Mouse (Mus musculus): ENCODE results near the gene Slc41a2. TPM values are rescaled to one million over a fixed set of nuclear protein-coding genes. Genes with fewer than 3 reads are reported as not detected.

Gene Slc41a2
- polyA plus RNA-seq, 1 experiment from 2014 or later: 0.76 TPM

DNA sequence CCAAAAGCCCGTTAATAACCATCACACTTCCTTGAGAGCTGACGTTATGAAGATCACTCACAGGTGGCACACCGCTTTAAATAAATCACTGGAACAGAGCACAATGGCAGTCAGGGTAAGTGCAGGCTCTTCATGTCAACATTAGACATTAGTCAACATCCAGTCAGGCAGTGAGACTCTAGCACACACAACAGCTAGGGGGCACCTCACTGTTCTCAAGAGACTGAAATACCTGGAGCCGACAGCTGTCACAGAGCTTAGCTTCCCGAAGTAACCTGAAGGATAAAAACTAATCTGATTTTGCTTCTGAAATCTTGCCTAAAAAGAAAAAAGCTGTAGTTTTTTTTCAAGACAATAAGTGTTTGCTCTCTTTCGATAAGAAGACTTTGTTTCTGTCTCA, 49.9 kb downstream of the Slc41a2 start:
- no peak overlapping the region for H3K9ac ChIP-seq (replicated peaks)
- no peaks in the 10 kb centered on the region for H3K27me3 ChIP-seq (ENCODE audit: insufficient read depth, low read length)
- no peak for DNase-seq
- no peak for ATAC-seq
- no peak overlapping the region for H3K4me2 ChIP-seq (ENCODE audit: low read depth, low read length)
- WGBS (ENCODE audit: insufficient replicate concordance): 68% methylated on average over 6 of the region's 6 CpGs
- H3K9me3 ChIP-seq (ENCODE audit: low read length): no peaks in the 10 kb centered on the region
- no peaks in the 10 kb centered on the region for H3K4me1 ChIP-seq (ENCODE audit: insufficient read depth)
- H3K27ac ChIP-seq (ENCODE audit: low read depth): no peak overlapping the region
- H3K36me3 ChIP-seq (replicated peaks; ENCODE audit: insufficient read depth, low read length): no peaks in the 10 kb centered on the region
- TF ChIP-seq CTCF (IDR thresholded peaks at IDR 0.05; ENCODE audit: low read depth) (peak; percentile 29; the same call in 1 of the 2 replicates), EP300 (IDR thresholded peaks at IDR 0.05; ENCODE audit: low read depth) (no peak)
- no peak overlapping the region for H3K4me3 ChIP-seq (ENCODE audit: low read depth, low read length)

- no peaks in the 10 kb centered on the region for H3K36me3 ChIP-seq (replicated peaks; ENCODE audit: insufficient read depth, low read length)
- DNase-seq (no peak), ATAC-seq (no peak)
- H3K27ac ChIP-seq (ENCODE audit: low read depth): no peak overlapping the region
- H3K4me3 ChIP-seq (ENCODE audit: low read depth, low read length): no peak overlapping the region
- no peaks in the 10 kb centered on the region for H3K9me3 ChIP-seq (ENCODE audit: low read length)
- no peak overlapping the region for H3K9ac ChIP-seq (replicated peaks)
- no peaks in the 10 kb centered on the region for H3K27me3 ChIP-seq (ENCODE audit: insufficient read depth, low read length)
- TF ChIP-seq EP300 (IDR thresholded peaks at IDR 0.05; ENCODE audit: low read depth) (no peak), CTCF (IDR thresholded peaks at IDR 0.05; ENCODE audit: low read depth) (no peak)
- WGBS (ENCODE audit: insufficient replicate concordance): 55% methylated on average over 7 of the region's 7 CpGs
- no peaks in the 10 kb centered on the region for H3K4me1 ChIP-seq (ENCODE audit: insufficient read depth)
- no peak overlapping the region for H3K4me2 ChIP-seq (ENCODE audit: low read depth, low read length)
Measured at GRCm38 (mm10) chr10:83286399-83286798, 51.3 kb downstream of the Slc41a2 start.

GRCm38 (mm10) chr10:83285724-83286256, 51.9 kb downstream of the Slc41a2 start:
- no peaks in the 10 kb centered on the region for H3K36me3 ChIP-seq (replicated peaks; ENCODE audit: insufficient read depth, low read length)
- H3K27me3 ChIP-seq (ENCODE audit: insufficient read depth, low read length): no peaks in the 10 kb centered on the region
- DNase-seq (no peak), ATAC-seq (no peak)
- H3K4me3 ChIP-seq (ENCODE audit: low read depth, low read length): no peak overlapping the region
- TF ChIP-seq CTCF (IDR thresholded peaks at IDR 0.05; ENCODE audit: low read depth) (no peak), EP300 (IDR thresholded peaks at IDR 0.05; ENCODE audit: low read depth) (no peak)
- H3K9me3 ChIP-seq (ENCODE audit: low read length): no peaks in the 10 kb centered on the region
- WGBS (ENCODE audit: insufficient replicate concordance): 77% methylated on average over 7 of the region's 7 CpGs
- no peak overlapping the region for H3K4me2 ChIP-seq (ENCODE audit: low read depth, low read length)
- H3K4me1 ChIP-seq (ENCODE audit: insufficient read depth): no peaks in the 10 kb centered on the region
- no peak overlapping the region for H3K9ac ChIP-seq (replicated peaks)
- no peak overlapping the region for H3K27ac ChIP-seq (ENCODE audit: low read depth)

GRCm38 (mm10) chr10:83284916-83285315, 52.8 kb downstream of the Slc41a2 start:
- ATAC-seq (no peak), DNase-seq (no peak)
- H3K9me3 ChIP-seq (ENCODE audit: low read length): no peaks in the 10 kb centered on the region
- no peaks in the 10 kb centered on the region for H3K36me3 ChIP-seq (replicated peaks; ENCODE audit: insufficient read depth, low read length)
- 73% methylated on average over 4 of the region's 4 CpGs for WGBS (ENCODE audit: insufficient replicate concordance)
- no peaks in the 10 kb centered on the region for H3K27me3 ChIP-seq (ENCODE audit: insufficient read depth, low read length)
- H3K27ac ChIP-seq (ENCODE audit: low read depth): no peak overlapping the region
- H3K4me1 ChIP-seq (ENCODE audit: insufficient read depth): no peaks in the 10 kb centered on the region
- no peak overlapping the region for H3K4me2 ChIP-seq (ENCODE audit: low read depth, low read length)
- TF ChIP-seq CTCF (IDR thresholded peaks at IDR 0.05; ENCODE audit: low read depth) (no peak), EP300 (IDR thresholded peaks at IDR 0.05; ENCODE audit: low read depth) (no peak)
- H3K4me3 ChIP-seq (ENCODE audit: low read depth, low read length): no peak overlapping the region
- no peak overlapping the region for H3K9ac ChIP-seq (replicated peaks)

- Histone ChIP-seq H3K27ac (ENCODE audit: low read depth) (no peak overlapping the region), H3K36me3 (replicated peaks; ENCODE audit: insufficient read depth, low read length) (no peaks in the 10 kb centered on the region), H3K4me1 (ENCODE audit: insufficient read depth) (no peaks in the 10 kb centered on the region), H3K4me3 (ENCODE audit: low read depth, low read length) (no peak overlapping the region), H3K27me3 (ENCODE audit: insufficient read depth, low read length) (no peaks in the 10 kb centered on the region), H3K9me3 (ENCODE audit: low read length) (no peaks in the 10 kb centered on the region), H3K4me2 (ENCODE audit: low read depth, low read length) (no peak overlapping the region), H3K9ac (replicated peaks) (no peak overlapping the region)
- ATAC-seq: no peak
- WGBS (ENCODE audit: insufficient replicate concordance): 69% methylated on average over 13 of the region's 13 CpGs
- no peak for DNase-seq
- TF ChIP-seq CTCF (IDR thresholded peaks at IDR 0.05; ENCODE audit: low read depth) (no peak), EP300 (IDR thresholded peaks at IDR 0.05; ENCODE audit: low read depth) (no peak)
Measured at GRCm38 (mm10) chr10:83266731-83267130, 71.0 kb downstream of the Slc41a2 start.

GRCm38 (mm10) chr10:83266241-83266640, 71.4 kb downstream of the Slc41a2 start:
- H3K4me1 ChIP-seq (ENCODE audit: insufficient read depth): no peaks in the 10 kb centered on the region
- H3K36me3 ChIP-seq (replicated peaks; ENCODE audit: insufficient read depth, low read length): no peaks in the 10 kb centered on the region
- no peak overlapping the region for H3K4me2 ChIP-seq (ENCODE audit: low read depth, low read length)
- H3K9ac ChIP-seq (replicated peaks): no peak overlapping the region
- H3K27me3 ChIP-seq (ENCODE audit: insufficient read depth, low read length): no peaks in the 10 kb centered on the region
- no peak for ATAC-seq
- WGBS (ENCODE audit: insufficient replicate concordance): 78% methylated on average over 5 of the region's 5 CpGs
- H3K4me3 ChIP-seq (ENCODE audit: low read depth, low read length): no peak overlapping the region
- no peaks in the 10 kb centered on the region for H3K9me3 ChIP-seq (ENCODE audit: low read length)
- TF ChIP-seq EP300 (IDR thresholded peaks at IDR 0.05; ENCODE audit: low read depth) (no peak), CTCF (IDR thresholded peaks at IDR 0.05; ENCODE audit: low read depth) (no peak)
- no peak overlapping the region for H3K27ac ChIP-seq (ENCODE audit: low read depth)
- DNase-seq: no peak

- Histone ChIP-seq H3K9me3 (ENCODE audit: low read length) (no peaks in the 10 kb centered on the region), H3K9ac (replicated peaks) (no peak overlapping the region), H3K4me2 (ENCODE audit: low read depth, low read length) (no peak overlapping the region), H3K36me3 (replicated peaks; ENCODE audit: insufficient read depth, low read length) (no peaks in the 10 kb centered on the region), H3K4me3 (ENCODE audit: low read depth, low read length) (no peak overlapping the region), H3K27me3 (ENCODE audit: insufficient read depth, low read length) (no peaks in the 10 kb centered on the region), H3K4me1 (ENCODE audit: insufficient read depth) (no peaks in the 10 kb centered on the region), H3K27ac (ENCODE audit: low read depth) (no peak overlapping the region)
- no peak for TF ChIP-seq EP300 (IDR thresholded peaks at IDR 0.05; ENCODE audit: low read depth)
- WGBS (ENCODE audit: insufficient replicate concordance): 42% methylated on average over 8 of the region's 8 CpGs
- DNase-seq (no peak), ATAC-seq (no peak)
Measured at GRCm38 (mm10) chr10:83264680-83265079, 73.0 kb downstream of the Slc41a2 start.

Measured in liver, postnatal 0 days (tissue).